Mouse (Mus musculus) CD4-positive, CD25-positive, alpha-beta regulatory T cell, adult 4 months (primary cell): ENCODE data around the gene Focad. TPM values are rescaled to one million over a fixed set of nuclear protein-coding genes. Genes with fewer than 3 reads are reported as not detected.

Experiments
- ATAC-seq: one replicate; pipeline ENCODE4 v1.8.0; 2017
- polyA plus RNA-seq, 2 experiments: library from polyadenylated mRNA; unstranded; fragments of 100-300 nt; shearing (Covaris generic); gene quantifications; one replicate each; pipeline ENCODE4 v1.2.1; 2017

Focad gene
- polyA plus RNA-seq, 2 experiments from 2014 or later = 16.4 to 18.4 TPM

- ATAC-seq = no peak
Measured at GRCm38 (mm10) chr4:88211200-88211885, 116.9 kb downstream of the Focad start.

DNA sequence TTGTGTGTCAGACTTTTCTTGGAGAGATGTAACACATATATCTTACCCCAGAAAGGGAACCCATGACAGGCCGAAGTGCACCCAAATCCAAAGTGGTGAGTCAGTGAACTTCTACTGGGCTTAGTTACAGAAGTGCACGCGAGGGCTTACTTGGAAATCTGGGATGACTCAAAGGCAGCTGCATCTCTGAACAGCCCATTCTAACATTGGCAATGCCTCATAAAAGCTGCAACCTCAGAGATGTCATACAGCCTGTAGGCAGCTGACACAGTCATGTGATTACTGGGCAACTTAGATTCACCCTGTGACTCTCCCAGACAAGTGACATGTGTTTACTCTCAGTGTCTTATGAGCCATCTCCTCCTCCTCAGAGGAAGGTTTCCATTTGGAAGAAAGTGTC, 119.5 kb downstream of the Focad start:
- ATAC-seq = no peak

- no peak for ATAC-seq
Measured at GRCm38 (mm10) chr4:88218286-88218685, 123.9 kb downstream of the Focad start.

GRCm38 (mm10) chr4:88218797-88219196, 124.4 kb downstream of the Focad start:
- ATAC-seq = peak; percentile 49

DNA sequence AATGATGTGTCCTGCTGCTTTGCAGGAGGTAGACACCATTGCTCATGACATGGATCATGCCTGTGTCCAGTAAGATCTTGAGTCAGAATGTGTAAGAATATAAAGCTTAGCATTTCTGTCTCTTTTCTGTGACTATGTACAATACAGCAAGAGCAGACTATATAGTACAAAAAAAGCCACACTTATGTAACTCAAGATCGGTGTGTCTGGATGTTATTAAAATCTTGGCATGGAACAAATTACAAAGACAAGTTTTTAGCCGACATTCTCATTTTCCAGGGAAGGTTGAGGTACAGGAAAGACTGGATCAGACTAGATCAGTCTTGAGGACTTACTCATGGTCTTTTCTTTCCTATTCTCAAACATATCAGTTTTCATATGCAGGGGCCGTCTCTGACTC, 136.9 kb downstream of the Focad start:
- no peak for ATAC-seq

GRCm38 (mm10) chr4:88235941-88236340, 141.5 kb downstream of the Focad start:
- no peak for ATAC-seq

GRCm38 (mm10) chr4:88236926-88237756, 142.7 kb downstream of the Focad start:
- no peak for ATAC-seq

GRCm38 (mm10) chr4:88238351-88238750, 143.9 kb downstream of the Focad start:
- ATAC-seq = no peak

DNA sequence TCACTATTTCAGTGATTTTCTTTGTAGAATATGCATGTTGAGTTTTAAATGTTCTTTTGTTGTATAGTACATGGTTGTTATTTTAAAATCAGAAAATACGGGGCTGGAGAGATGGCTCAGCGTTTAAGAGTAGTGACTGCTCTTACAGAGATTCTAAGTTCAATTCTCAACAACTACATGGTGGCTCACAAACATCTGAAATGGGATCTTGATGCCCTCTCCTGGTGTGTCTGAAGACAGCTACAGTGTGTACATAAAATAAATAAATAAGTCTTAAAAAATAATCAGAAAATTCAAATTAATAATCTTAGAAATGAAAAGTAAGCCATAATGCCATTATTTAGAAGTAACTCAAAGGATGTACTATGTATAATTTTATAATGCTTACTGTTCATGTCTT, 149.4 kb downstream of the Focad start:
- no peak for ATAC-seq

- ATAC-seq = no peak
Measured at GRCm38 (mm10) chr4:88245494-88245893, 151.1 kb downstream of the Focad start.

DNA sequence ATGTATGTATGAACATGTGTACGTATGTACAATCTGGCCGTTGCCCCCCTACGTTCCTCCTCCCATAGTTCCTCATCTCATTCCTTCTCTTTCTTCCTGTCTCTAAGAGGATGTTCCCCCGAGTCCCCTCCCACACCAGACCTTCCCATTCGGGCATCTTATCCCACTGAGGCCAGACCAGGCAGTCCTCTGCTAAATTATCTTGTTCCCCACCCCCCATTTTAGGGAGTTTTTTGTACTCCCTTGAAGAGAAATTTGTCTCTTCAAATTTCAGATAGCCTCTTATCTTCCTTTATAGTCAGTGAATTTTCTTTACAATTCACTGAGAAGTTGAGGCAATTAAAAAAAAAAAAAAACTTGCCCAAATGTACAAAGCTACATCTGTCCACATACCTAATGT, 166.9 kb downstream of the Focad start:
- ATAC-seq = no peak

GRCm38 (mm10) chr4:88264536-88264935, 170.1 kb downstream of the Focad start:
- no peak for ATAC-seq

- ATAC-seq = peak; percentile 39
Measured at GRCm38 (mm10) chr4:88270408-88271067, 176.1 kb downstream of the Focad start.

GRCm38 (mm10) chr4:88275571-88276041, 181.2 kb downstream of the Focad start:
- peak; percentile 61 for ATAC-seq

GRCm38 (mm10) chr4:88276058-88276734, 181.8 kb downstream of the Focad start:
- no peak for ATAC-seq

GRCm38 (mm10) chr4:88278524-88278923, 184.1 kb downstream of the Focad start:
- ATAC-seq = no peak

- no peak for ATAC-seq
Measured at GRCm38 (mm10) chr4:88280536-88280935, 186.1 kb downstream of the Focad start.

DNA sequence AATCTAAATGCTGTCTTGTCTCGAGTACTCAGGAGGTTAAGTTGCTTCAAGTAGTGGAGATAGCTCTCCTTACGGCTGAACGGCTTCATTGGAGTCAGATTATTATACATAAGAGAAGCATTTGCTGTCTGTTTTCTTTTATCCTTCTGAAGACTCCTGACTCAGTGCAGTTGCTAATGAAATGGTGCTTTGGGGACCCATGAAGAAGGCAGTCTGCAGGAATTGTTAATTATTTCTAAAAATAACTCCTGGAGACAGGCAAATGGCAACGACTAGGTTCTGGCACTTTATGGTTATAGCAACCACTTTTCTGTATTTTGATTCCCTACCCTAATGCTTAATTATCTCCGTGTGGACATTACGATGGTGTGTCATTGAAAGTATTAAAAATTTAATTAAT, 201.1 kb downstream of the Focad start:
- ATAC-seq = no peak

DNA sequence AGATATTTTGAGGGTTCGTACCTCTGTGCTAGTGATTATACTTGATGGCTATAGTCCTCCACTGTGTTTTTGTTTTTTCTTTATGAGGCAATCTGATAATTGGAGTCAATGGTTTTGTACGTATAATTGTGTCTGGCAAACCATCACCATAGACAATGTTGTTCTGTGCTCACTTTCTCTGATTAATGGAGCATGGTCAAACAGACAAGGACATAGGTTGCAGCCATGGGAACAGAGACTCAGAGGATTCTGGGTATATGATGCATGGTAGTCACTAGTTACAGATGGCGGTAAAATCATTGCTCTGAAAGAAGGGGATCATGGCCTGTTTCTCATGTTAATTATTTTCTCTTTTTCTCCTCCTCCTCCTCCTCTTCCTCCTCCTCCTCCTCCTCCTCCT, 205.1 kb downstream of the Focad start:
- ATAC-seq = no peak

GRCm38 (mm10) chr4:88300832-88301621, 206.6 kb downstream of the Focad start:
- ATAC-seq = peak; percentile 27

DNA sequence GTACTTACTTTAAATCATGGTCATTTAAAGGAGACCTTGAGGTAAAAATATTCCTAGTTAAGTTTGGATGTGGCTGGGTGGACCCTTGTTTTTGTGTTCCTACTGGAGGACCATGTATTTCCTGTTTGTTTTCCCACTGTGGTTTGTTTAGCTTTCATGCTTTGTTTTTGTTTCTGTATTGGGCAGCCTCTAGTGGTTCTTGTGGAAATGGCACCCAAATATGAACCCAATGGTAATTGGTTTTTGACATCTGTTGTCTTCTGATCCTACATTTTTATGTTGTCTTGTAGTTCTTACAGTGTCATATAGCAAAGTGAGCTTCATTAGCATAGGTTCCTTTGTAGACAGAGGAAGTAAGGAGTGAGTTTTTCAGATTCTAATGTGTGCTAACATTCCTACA, 207.9 kb downstream of the Focad start:
- peak; percentile 73 for ATAC-seq

- no peak for ATAC-seq
Measured at GRCm38 (mm10) chr4:88307691-88308090, 213.3 kb downstream of the Focad start.
